Mouse (Mus musculus) spleen, adult 2 months (tissue): ENCODE results near the gene Smpdl3b.

Source experiments
- CTCF ChIP-seq: fragments of 200-500 bp; IDR thresholded peaks from 2 replicates; pipeline ENCODE4 v1.5.1; 2011; ENCODE audit warnings: mild to moderate bottlenecking, inconsistent platforms; ENCODE audit not compliant: insufficient read depth, insufficient read length, insufficient replicate concordance; ENCODE audit errors: extremely low read depth
- POLR2A ChIP-seq: fragments of 200-500 bp; IDR thresholded peaks from 2 replicates; pipeline ENCODE4 v1.6.1; 2011; ENCODE audit warnings: low read depth, low read length, inconsistent platforms

- no peak for TF ChIP-seq CTCF
- no peak for TF ChIP-seq POLR2A
Observed at GRCm38 (mm10) chr4:132735894-132736293, 21.2 kb downstream of the Smpdl3b start.
